Mouse (Mus musculus): ENCODE results near the gene Cntn4.

The Cntn4 gene

DNA sequence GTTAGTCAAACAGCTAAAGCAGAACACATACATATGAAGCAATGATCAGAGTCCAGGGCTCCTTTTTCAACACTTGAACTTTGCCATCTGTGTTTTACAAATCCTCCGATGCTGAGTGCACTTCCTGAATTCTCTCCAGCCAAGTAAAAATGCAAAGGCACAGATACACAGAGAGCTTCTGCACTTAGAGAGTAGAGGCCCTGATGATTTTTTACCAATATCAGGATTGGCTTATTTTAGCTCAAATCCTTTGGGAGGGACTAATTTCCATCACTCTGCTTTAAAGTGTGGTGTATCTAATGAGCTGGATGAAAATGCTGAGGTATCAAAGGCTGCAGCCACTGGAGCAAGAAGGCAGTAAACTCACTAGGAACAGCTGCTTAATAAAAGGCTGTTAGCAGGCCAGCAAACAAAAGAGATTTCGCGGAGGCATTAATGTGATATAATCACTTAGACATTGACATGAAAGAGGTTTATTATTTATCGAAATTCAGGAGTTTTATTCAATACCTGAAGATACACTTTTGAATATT is 400.7 kb downstream of the Cntn4 start:
- DNase-seq (ENCODE audit: extremely low read depth, low read depth, low spot score) = no peak

DNA sequence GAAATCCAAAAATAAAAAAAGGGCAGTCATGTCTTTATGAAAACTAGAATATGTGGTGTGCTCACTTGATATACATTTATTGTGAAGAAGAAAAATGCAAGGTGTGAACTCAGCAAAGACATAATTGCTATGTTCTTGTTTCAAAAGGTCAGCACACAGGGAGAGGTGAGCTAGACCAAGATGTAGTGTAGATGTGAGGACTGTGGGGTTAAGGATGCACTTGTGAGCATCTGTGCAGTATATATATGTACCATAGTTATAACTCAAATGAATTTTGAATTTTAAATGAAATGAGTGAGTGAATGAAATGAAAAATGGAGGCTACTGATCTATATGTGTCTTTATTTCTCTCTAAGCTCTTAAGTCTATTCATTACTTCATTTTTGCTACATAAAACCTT is 401.2 kb downstream of the Cntn4 start:
- no peak for DNase-seq (ENCODE audit: extremely low read depth, low read depth, low spot score)

DNA sequence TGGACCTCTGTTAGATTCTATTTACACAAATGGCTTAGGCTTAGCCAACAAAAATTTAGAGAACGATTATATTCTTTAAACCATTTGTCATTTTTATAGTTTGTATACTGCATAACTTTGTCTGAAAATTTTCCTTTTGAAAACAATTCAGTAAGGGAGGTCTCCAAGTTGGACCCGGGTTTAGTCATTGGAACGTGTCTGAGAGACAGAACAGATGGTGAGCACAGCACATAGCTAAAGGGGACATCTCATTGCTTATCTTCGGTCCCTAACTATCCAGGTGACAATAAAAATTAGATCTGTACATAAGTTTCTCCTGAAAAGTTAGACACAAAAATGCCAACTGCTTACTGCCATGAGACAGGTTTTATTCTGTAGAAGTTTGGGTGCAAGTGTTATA is 420.4 kb downstream of the Cntn4 start:
- DNase-seq (ENCODE audit: extremely low read depth, low read depth, low spot score) = no peak

DNA sequence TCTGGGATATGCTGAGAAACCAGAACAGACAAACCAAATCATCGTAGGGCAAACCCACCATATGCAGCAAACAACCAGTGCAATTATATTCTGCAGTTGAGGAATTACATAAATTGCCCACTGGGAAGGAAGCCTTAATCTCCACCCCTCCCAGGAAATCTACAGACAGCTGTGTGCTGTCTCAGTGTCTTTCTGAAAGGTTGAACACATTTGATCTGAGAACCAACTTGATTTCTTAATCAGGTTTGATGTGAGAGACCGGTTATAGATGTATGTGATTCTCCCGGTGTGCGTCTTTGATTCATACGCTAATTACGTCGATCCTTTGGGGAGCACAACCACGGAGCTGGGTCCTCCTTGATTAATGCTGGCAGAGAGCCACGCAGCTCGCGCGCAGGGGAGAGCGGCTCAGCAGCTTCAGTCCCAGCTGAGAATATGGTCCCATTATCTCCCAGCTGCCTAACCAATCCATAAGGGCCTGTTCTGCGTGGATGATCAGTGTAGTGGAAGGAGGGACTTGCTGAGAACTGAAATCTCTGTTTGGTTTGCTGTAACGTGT is 441.1 kb downstream of the Cntn4 start:
- no peak for DNase-seq (ENCODE audit: extremely low read depth, low read depth, low spot score)

DNA sequence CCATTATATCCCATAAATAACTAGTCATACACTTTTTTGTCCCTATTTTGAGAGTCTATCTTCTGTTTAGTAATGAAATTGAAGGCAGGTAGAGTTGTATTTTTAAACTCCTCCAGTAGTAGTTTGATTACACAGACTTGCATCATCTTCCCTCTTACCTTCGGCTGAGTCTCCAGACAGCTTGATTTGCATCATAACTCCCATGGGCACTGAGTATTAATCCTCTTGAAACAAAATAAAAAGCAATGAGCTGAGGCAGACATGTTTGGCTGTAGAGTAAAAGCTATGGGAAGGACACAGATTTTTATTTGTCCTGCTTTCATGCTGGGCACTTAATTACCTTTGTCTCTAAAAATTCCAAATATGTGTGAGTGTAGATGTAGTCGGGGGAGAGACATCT is 476.1 kb downstream of the Cntn4 start:
- DNase-seq (ENCODE audit: extremely low read depth, low read depth, low spot score) = no peak

DNA sequence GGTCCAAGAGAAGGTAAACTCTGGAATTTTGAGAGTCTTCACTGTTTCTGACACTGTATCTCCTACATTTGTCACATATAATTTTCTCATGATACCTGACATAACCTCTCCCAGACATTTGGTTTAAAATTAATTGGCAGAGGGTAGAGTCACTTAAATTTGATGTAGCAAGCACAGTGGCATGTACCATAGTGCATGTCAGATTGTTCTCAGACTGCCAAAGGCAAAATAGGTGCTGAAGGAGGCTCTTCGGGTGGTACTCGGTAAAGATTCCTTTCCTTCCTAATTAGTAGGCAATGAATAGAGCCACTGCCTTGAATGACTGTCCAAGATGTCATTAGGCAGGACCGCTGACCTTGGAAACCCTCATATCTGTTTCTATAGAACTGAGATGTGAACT is 477.9 kb downstream of the Cntn4 start:
- no peak for DNase-seq (ENCODE audit: extremely low read depth, low read depth, low spot score)

DNA sequence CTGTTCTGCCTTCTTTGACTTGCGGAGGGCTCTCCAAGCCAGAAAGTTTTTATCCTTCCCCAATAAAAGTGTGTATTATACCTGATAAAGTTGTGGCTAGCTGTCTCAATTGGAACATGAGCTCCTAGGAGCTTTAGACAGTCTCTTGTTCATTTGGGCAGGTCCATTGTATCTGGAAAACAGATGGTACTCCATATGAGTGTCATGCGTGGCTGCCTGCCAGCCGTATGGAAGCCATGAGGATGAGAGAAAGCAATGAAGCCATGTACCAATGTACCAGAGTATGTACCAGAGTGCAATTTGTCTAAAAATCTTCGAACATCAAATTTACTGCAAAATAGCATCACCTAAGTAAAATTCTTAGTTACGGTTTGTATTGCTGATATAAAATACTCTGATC is 500.1 kb downstream of the Cntn4 start:
- no peak for DNase-seq (ENCODE audit: extremely low read depth, low read depth, low spot score)

DNA sequence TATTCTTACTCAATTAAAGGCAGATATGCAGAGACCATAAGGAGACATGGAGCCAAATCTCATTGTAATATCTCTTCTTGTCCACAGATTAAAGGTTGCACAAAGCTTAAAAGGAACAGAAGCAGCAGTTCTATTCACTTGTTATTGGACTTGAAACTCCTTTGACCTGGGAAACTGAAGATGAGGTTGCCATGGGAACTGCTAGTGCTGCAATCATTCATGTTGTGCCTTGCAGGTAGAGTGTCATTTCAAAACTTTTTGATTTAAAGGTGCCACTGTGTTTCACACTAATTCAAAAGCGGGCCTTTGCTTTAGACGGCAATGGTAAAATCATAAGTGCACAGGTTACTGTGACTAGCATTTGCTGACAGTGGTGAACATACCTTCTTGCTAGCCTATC is 504.1 kb downstream of the Cntn4 start:
- no peak for DNase-seq (ENCODE audit: extremely low read depth, low read depth, low spot score)

DNA sequence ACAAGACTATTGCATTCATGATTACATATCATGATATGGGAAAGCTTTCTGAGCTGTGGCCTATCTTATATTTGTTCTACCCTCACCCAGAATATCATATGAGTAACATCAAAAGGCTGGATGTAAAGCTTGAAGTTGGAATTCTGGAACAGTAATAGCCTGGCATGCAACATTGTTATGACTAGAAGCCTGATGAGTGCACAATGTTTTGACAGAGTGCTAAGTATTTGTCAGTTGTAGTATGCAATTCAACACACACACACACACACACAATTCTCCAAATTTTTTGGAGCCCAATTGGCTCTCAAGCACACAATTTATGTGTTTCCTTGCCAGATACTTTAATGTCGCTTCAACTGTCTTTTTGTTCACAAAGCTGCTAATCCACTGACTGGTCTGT is 523.5 kb downstream of the Cntn4 start:
- DNase-seq (ENCODE audit: extremely low read depth, low read depth, low spot score) = no peak

DNA sequence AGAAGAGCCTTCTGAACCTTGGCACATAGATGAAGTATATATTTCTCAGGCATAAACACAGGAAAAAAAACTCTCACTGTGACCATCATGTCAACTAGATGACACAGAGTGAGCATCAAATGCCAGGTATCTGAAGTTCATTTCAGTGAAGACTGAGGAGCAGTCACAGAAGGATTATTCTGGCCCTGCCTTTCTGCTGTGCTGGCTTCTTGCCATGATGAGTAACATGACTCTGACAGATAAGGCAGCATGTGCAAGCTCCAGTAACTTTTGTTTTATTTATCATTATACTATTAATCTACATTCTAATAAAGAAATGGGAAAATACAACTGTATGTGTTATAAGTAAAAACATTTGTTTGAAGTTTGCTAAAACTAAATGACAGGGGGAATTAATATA is 529.9 kb downstream of the Cntn4 start:
- DNase-seq (ENCODE audit: extremely low read depth, low read depth, low spot score) = no peak

DNA sequence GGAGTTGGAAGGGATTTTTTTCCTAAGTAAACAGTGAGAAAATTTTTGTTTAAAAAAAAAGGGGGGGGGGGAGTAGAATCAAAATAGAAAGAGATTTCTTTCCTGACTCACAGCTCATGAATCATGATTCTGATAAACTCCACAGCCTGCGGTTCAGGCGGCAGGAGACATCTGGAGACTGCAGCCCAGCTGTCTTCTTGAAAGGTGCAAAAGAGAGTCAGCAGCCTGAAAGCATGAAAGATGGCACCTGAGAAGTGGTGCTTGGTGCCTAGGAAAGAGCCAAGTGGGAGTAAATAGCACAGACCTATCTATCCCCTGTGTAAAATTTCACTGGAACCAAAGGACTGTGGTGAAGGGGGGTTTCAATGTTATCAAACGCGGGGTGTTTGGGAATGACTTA is 535.6 kb downstream of the Cntn4 start:
- DNase-seq (ENCODE audit: extremely low read depth, low read depth, low spot score) = no peak

DNA sequence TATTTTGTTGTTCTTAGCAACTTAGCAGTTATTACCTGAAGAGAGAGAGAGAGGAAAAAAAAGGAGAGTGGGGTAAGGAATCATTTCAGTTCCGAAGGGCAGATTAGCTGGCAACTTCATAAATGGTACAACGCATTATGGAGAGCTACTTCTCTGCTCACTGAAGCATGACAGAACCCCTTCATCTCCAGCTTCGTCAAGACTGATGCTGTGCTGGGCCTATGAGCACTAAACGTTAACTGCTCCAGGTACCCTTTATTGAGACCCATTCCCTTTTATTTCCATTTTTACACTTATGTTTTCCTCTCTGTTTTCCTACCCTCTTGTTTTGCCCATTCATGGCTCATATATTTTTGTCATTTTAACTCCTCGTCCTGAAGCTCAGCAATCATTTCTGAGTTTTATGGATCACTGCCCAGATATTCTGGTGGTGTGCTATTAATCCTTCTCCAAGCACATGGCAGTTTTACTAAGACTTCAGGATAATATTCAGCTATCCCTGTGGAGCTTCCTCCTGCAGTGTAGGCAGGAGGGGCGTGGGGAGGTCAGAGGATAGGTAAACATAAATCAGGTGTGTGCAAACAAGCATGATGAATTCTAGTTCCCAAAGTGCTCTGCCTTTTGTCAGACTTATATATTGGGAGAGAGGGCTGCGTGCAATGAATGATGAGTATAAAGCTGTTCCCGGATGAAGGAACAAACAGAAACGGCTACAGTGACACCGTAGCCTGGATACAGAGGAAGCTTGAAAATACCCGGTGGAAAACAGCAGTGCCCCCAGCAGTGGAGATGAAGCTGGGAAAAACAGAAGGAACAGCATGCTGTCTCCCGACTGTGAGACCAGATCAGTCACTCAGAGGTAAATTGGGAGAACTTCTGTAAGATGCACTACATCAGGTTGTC is 559.8 kb downstream of the Cntn4 start:
- no peak for DNase-seq (ENCODE audit: extremely low read depth, low read depth, low spot score)

DNA sequence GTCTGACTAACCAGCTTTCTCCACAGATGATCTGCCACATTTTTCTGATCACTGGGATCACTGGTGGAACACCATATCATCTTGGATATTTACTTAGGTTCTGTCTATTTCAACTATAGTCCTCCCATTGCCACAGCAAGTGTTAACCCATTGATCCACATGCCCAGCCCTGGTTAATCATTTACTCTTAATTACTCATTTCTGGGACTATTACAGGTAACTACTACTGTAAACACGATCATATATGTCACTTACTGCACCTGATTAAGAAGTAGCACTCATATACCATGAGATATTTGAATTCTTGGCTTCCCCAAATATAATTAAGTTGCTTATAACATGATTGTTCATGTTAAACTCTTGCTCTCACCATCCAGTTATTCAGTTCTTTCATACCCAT is 564.1 kb downstream of the Cntn4 start:
- DNase-seq (ENCODE audit: extremely low read depth, low read depth, low spot score) = no peak

DNA sequence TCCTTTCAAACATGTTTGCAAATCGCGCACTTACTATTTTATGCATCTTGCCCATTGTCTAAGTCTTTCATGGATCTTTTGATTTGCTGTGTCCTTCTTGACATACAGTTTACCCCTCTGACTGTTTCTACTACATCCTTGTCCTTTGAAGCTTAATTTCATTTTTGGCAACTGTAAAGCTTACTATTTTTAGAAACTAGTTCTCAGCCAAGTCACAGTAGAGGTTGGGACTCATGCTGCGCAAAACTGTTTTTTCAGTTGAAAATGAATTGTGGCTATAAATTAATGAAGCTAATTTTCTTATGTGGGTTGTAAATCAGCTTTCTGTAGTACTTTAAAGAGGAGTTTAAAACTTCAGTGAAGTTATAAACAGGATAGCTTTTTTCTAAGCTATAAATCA is 585.9 kb downstream of the Cntn4 start:
- no peak for DNase-seq (ENCODE audit: extremely low read depth, low read depth, low spot score)

DNA sequence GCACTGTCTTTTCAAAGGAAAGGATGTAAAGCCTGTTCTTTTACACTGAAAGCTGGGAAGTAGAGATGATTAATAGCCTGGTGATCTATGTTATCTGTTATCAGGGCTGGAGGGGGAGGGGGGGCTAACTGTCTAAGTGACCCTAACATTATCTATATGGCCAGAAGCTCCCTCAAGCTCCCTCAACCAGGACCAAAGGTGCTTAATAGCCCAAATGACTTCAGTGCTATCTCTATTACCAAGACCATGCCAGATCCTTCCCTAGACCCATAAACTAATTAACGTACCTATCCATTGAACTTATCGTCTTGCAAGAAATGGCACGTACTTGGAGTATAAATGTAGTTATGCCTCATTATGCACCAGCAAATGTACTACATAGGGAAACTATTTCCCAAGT is 588.0 kb downstream of the Cntn4 start:
- no peak for DNase-seq (ENCODE audit: extremely low read depth, low read depth, low spot score)

DNA sequence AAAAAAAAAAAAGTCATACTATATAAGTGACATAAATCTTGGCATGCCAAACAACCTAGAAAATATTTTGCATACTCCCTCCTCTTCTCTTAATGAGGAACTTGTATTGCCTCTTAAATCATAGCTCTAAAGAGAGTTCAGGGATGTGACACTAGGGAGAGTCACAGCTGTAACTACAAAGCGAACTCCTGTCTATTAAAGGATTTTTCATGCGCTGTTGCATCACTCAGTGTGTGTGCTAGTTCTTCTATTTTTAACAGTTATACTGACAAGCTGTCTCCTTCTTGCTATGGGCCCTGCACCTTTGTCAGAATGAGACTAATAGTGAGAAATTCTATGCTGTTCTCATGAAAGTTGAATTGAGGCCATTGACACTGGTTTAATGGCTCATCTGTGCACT is 588.8 kb downstream of the Cntn4 start:
- DNase-seq (ENCODE audit: extremely low read depth, low read depth, low spot score) = no peak

DNA sequence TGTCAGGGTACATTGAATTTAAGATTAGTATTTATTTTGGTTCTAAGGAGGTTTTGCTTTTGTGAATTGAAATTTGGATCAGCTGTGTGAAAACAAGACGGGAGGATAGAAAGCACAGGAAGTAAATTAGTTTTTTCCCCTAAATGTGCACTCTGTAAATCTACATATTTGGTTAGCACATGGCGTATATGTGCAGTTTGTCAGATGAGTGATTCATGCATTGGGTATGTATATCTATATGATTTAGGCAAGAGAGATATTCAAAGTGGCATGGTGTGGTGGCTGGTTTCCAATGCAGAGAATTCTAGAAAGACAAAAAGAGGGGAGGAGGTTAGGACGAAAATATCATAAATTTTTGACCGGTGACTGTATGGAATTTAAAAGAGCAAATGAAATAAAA is 591.3 kb downstream of the Cntn4 start:
- DNase-seq (ENCODE audit: extremely low read depth, low read depth, low spot score) = no peak

DNA sequence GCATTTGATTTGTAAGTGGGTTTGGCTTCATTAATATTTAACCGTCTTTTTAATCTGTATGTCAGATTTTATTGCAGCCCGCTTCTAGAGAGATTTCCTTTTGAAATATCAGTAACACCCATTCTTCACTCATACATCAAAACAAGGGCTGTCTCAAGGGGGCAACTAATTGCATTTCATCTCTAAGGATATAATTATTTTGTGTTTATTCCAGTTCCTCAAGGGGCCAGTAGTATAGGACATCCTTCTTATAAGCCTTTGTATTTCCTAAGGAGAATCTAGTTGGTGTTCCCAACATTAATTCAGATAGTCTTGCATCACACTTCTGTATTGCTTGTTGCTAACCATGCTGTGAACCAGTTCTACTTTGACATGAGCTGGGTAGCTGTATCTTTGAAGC is 599.7 kb downstream of the Cntn4 start:
- DNase-seq (ENCODE audit: extremely low read depth, low read depth, low spot score) = no peak

DNA sequence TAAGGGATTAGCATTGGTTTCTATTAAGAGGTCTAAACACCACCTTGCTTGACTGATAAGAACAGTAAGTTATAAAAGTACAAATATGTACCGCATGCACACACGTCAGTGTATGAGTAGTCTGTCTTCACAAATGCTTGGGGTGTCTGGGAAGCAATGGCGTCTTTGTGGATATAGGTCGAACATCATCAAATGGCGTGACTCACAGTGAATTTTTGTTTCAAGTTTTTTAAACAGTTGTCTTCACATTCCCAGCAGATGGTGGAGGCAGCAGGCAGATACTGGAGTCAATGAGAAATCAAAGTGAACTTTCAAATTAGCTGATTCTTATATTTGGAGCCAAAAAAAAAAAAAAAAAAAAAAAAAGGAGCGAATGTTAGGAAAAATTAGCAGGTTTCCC is 604.2 kb downstream of the Cntn4 start:
- DNase-seq (ENCODE audit: extremely low read depth, low read depth, low spot score) = no peak

DNA sequence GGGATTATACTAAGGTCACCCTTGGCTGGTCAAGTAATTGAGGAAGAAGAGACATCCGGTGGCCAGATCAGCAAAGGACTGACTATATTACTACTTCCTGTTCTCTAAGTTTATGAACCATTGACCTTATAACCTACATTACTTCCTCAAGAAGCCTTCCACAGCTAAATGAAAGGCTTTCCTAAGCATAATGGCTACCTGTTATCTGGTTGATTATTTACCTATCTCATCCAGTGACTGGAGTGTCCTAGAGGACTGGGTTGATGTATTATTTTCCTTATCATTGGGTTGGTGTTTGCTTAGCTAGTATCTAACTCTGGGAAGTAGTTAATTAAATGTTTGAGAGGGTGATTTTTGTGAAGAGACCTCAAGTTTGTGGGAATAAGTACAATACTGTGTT is 606.4 kb downstream of the Cntn4 start:
- no peak for DNase-seq (ENCODE audit: extremely low read depth, low read depth, low spot score)

DNA sequence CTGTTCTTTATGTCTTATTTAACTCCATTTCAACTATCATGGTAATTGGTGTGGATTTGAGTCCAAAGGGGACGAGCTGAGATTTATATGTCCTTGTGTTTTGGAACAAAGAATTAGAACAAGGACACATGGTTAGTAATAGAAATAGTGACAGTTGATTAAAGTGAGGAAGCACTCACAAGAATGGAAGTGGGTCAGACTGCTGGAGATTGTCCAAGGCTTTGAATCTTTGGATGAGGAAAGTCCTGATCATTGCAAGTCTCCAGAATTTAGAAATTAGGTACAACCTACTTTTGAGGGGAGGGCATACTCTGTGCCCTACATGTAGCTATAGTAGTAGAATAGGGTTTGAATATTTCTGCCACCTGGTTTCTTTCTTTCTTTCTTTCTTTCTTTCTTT is 622.0 kb downstream of the Cntn4 start:
- no peak for DNase-seq (ENCODE audit: extremely low read depth, low read depth, low spot score)

DNA sequence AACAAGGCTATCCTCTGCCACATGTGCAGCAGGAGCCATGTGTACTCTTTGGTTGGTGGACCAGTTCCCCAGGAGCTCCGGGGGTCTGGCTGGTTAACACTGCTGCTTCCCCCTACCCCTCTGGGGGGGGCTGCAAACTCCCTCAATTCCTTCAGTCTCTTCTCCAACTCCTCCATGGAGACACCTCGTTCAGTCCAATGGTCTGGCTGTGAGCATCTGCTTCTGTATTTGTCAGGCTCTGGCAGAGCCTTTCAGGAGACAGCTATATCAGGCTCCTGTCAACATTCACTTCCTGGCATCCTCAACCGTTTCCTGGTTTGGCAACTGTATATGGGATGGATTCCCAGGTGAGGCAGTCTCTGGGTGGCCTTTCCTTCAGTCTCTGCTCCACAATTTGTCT is 622.7 kb downstream of the Cntn4 start:
- DNase-seq (ENCODE audit: extremely low read depth, low read depth, low spot score) = no peak

DNA sequence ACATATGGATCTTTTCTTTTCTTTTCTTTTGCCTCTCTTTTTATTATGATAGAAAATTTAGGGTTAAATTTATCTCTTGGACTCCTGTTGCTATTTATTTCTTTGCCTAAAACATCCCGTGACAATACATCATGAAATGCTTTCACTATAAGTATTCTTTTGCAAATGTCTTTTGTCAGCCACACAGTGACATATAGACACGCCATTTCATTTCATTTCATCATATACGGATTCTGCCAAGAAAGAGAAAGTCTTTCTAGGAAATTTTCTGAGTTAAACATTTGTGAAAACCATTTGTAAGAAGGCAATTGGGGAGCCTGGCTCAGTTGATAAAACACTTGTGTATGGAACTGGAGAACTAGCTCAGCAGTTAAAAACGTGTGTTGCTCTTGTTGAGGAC is 625.0 kb downstream of the Cntn4 start:
- no peak for DNase-seq (ENCODE audit: extremely low read depth, low read depth, low spot score)
